Mouse (Mus musculus) intestine, embryonic 16.5 days (tissue): ENCODE measurements around the gene Mtnr1b. TPM values are rescaled to one million over a fixed set of nuclear protein-coding genes. Genes with fewer than 3 reads are reported as not detected.

Experiments
- ATAC-seq: fragments of 200-750 bp; cut with Nextera tagmentation; 2 replicates; pipeline ENCODE4 v1.8.0; 2017; ENCODE audit warnings: moderate TSS enrichment, moderate library complexity
- H3K27ac ChIP-seq: fragments of 300-500 bp; sonication (generic); 2 replicates; pipeline ENCODE4 v1.5.1; 2014; ENCODE audit warnings: mild to moderate bottlenecking, low read length
- H3K27me3 ChIP-seq: fragments of 300-500 bp; sonication (generic); replicated peaks from 2 replicates; pipeline ENCODE4 v1.6.1; 2014; ENCODE audit warnings: low read length, control low read depth, mixed read lengths; ENCODE audit not compliant: control insufficient read depth, insufficient read depth
- H3K36me3 ChIP-seq: fragments of 300-500 bp; sonication (generic); 2 replicates; pipeline ENCODE4 v1.6.1; 2014; ENCODE audit warnings: low read length, control low read depth; ENCODE audit not compliant: control insufficient read depth, insufficient read depth
- H3K4me1 ChIP-seq: fragments of 300-500 bp; sonication (generic); 2 replicates; pipeline ENCODE4 v1.6.1; 2014; ENCODE audit warnings: low read length, control low read depth, mixed read lengths; ENCODE audit not compliant: control insufficient read depth, insufficient read depth
- H3K4me2 ChIP-seq: fragments of 300-500 bp; sonication (generic); 2 replicates; pipeline ENCODE4 v1.6.1; 2014; ENCODE audit warnings: low read depth, low read length, control low read depth
- H3K4me3 ChIP-seq: fragments of 300-500 bp; sonication (generic); 2 replicates; pipeline ENCODE4 v1.5.1; 2014; ENCODE audit warnings: mild to moderate bottlenecking, low read length
- H3K9ac ChIP-seq: fragments of 300-500 bp; sonication (generic); 2 replicates; pipeline ENCODE4 v1.6.1; 2014; ENCODE audit warnings: low read depth, low read length
- H3K9me3 ChIP-seq: fragments of 300-500 bp; sonication (generic); 2 replicates; pipeline ENCODE4 v1.6.1; 2016; ENCODE audit warnings: low read length, control low read depth; ENCODE audit not compliant: control insufficient read depth
- WGBS: fragments of 180-500 bp; shearing (Covaris S2); extraction: QIAGEN DNeasy Blood & Tissue Kit; methylation state at CpG from one replicate; pipeline ENCODE4 v1.1.7; 2014; 5-methylcytosine and 5-hydroxymethylcytosine counted together
- polyA plus RNA-seq: library from polyadenylated mRNA; unstranded; fragments of >200 nt; fragmentation: Nextera tagmentation; extraction: Ambion mirVana; gene quantifications from 2 replicates; pipeline ENCODE4 v1.2.1, GENCODE M21; 2015

The Mtnr1b gene
- polyA plus RNA-seq, 1 experiment from 2014 or later: not detected

- no peak for ATAC-seq
- Histone ChIP-seq H3K27ac (no peak overlapping the region), H3K36me3 (no peaks in the 10 kb centered on the region), H3K9ac (no peak overlapping the region), H3K27me3 (no peaks in the 10 kb centered on the region), H3K4me1 (no peaks in the 10 kb centered on the region), H3K4me3 (no peak overlapping the region), H3K4me2 (no peak overlapping the region), H3K9me3 (no peaks in the 10 kb centered on the region)
- 83% methylated on average over 1 of the region's 1 CpGs for WGBS
Observed at GRCm38 (mm10) chr9:15774911-15775310, 99.4 kb downstream of the Mtnr1b start.

Other genes starting within 250 kb of the Mtnr1b start
- 0.16 TPM in 2 replicates for gene Deup1, start 246.6 kb downstream of the Mtnr1b start, polyA plus RNA-seq
- 6.0 TPM in 2 replicates for gene Slc36a4, start 164.8 kb downstream of the Mtnr1b start, polyA plus RNA-seq